Mouse (Mus musculus): ENCODE results near the gene Epha4. TPM values are rescaled to one million over a fixed set of nuclear protein-coding genes. Genes with fewer than 3 reads are reported as not detected.

Epha4 gene
- polyA plus RNA-seq, 1 experiment from 2014 or later: 44.3 TPM

DNA sequence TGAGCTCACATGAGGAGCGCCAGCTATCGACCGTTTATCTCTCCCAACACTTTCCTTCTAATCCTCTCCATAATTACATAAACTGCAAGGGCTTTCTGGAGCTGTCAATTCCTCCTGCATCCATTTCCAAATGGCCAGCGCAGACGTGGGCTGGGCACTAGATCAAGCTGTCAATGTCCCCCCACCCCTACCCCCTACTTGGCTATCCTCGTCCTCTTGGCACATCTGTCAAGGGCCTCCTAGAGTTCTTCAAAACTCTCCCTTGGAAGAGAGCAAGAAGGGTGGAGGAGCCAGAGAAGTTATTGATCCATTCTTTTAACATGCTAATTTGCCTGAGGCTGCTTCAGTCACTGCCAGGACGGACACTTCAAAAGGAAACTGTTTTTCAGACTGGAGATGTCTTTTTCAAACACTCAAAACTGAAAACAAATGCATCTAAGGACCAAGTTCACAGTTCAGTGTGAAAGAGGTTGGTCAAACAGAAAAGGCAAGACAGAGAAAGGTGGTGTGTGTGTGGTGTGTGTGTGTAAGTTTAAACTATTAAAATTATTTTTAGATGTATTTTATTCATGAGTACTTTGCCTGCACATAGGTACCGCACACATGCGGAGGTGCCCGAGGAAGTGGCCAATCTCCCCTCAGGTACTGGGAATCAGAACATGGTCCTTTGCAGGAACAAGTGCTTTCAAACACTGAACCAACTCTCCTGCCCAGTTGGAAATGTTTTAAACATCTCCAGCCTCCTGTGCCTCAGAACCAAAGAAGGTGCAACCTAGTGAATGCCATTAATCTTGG lies 20.9 kb downstream of the Epha4 start:
- Histone ChIP-seq H3K4me1 (peaks cover 43% of the 10 kb centered on the region), H3K4me3 (no peak overlapping the region), H3K36me3 (peaks cover 29% of the 10 kb centered on the region)

DNA sequence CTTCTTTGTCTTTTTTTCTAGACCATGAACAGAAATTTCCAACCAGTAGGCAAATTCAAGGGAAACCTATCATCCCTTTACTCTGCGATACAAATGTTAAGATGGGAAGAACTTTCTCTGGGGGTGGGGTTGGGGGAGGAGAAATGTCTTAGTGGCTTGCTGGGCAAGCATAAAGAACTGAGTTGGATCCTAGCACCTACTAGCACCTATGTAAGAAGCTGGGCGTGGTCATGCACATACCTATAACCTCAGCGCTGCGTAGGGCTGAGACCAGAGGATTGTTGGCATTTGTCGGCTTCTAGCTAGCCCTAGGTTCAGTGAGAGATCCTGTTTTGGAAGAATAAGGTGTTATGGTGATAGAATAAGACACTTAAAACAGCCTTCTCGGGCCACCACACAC lies 24.7 kb downstream of the Epha4 start:
- DNase-seq (ENCODE audit: low spot score): no peak
- H3K36me3 ChIP-seq: peaks cover 39% of the 10 kb centered on the region
- no peak overlapping the region for H3K4me3 ChIP-seq
- H3K9me3 ChIP-seq (replicated peaks): no peaks in the 10 kb centered on the region
- 92% methylated on average over 6 of the region's 6 CpGs for whole genome bisulfite sequencing
- H3K27me3 ChIP-seq (ENCODE audit: low read depth, poor library complexity, severe bottlenecking): no peaks in the 10 kb centered on the region
- no peak overlapping the region for H3K27ac ChIP-seq
- H3K4me1 ChIP-seq: peaks cover 16% of the 10 kb centered on the region

More for the DNA sequence above, 20.9 kb downstream of the Epha4 start:
- no peak for DNase-seq (ENCODE audit: low spot score)
- 41% methylated on average over 10 of the region's 10 CpGs for WGBS
- Histone ChIP-seq H3K9me3 (replicated peaks) (no peaks in the 10 kb centered on the region), H3K27me3 (ENCODE audit: low read depth, poor library complexity, severe bottlenecking) (no peaks in the 10 kb centered on the region), H3K27ac (no peak overlapping the region)

DNA sequence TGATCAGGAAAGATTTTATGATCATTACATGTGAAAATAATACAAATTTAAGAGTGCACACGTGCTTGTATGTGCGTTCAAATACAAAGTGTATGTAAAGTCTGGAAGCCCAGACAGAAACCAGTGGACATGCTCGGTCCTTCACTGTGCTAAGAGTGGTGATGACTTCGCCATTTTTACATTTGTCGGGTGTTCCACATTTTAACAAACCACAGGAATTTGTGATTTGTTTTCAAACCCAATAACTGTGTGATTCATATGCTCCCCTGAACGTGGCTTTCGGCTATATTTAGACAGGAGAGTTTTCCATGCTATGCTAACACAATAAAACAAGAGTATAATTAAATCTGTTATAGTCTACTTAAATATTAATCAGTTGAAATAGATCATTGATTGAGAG lies 25.5 kb downstream of the Epha4 start:
- WGBS: 96% methylated on average over 7 of the region's 7 CpGs
- H3K9me3 ChIP-seq (replicated peaks): no peaks in the 10 kb centered on the region
- H3K4me1 ChIP-seq: peaks cover 9% of the 10 kb centered on the region
- H3K27me3 ChIP-seq (ENCODE audit: low read depth, poor library complexity, severe bottlenecking): no peaks in the 10 kb centered on the region
- H3K27ac ChIP-seq: no peak overlapping the region
- H3K36me3 ChIP-seq: peaks cover 41% of the 10 kb centered on the region
- H3K4me3 ChIP-seq: no peak overlapping the region
- no peak for DNase-seq (ENCODE audit: low spot score)

DNA sequence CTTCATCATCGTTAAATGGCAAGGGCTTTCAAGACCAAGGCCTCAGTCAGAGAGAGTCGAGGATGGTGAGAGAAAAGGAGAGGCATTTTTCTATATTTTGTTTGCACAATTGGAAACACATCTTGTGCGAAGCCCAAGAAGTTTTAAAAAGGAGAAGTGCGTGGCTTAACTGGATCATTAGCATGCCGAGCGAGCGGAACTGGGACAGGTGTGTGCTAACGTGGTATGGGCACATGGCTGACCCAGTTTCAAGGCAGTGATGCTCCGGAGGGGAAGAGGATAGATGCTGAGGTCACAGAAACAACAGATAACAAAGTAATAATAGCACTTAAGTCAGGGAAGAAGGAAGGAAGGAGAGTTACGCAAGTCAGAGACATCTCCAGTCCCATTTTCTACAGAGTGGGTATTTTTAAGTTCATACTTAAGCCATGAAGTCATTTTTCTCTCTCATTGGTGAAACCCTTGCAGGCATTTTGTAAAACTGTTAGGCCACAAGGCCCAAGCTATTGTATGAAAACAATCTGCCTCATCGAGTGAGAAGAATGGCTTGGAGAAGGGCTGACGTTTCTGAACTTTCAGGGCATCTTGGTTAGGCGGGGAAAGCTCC lies 26.9 kb downstream of the Epha4 start:
- Histone ChIP-seq H3K36me3 (peaks cover 36% of the 10 kb centered on the region), H3K9me3 (replicated peaks) (no peaks in the 10 kb centered on the region), H3K27ac (no peak overlapping the region), H3K4me3 (no peak overlapping the region), H3K27me3 (ENCODE audit: low read depth, poor library complexity, severe bottlenecking) (no peaks in the 10 kb centered on the region), H3K4me1 (no peaks in the 10 kb centered on the region)
- WGBS: 94% methylated on average over 13 of the region's 13 CpGs
- no peak for DNase-seq (ENCODE audit: low spot score)

DNA sequence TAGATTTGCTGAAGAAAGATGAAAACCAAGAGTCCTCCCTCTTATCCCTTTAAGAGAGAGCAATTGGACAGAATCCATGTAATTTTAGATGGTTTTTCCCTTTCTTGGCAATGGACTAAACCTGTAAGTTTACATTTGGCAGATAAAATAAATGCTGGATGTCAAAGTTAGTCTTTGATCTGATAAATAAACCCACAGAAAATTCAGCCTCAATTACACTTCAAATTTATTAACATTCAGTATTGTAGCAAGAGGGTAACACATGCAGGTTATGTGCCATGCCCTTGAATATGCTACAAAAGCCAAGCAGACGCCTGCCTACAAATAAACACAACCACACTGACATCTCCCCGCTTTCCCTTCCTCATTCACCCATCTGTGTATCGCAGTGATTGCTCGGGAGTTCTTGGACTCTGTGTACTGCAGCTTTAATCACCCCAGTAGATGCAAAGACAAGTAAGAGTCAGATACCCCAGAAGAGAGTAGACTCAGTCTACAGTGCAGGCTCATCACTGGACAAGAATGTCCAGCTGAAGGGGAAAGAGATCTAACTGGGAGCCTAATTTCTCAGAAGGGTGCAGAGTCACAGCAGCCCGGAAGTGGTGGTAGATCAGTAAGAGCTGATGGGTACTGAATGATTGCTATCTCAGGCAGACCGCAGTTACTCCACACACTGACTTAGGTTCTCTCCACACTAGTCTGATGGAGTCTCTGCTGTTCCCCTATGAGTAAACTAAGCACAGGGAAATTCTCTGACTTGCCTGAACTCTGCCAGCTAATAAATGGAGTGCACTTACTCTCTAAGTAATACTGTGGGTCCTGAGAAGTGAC lies 29.9 kb downstream of the Epha4 start:
- Histone ChIP-seq H3K27ac (no peak overlapping the region), H3K4me1 (no peaks in the 10 kb centered on the region), H3K9me3 (replicated peaks) (no peaks in the 10 kb centered on the region), H3K27me3 (ENCODE audit: low read depth, poor library complexity, severe bottlenecking) (no peaks in the 10 kb centered on the region), H3K36me3 (peaks cover 25% of the 10 kb centered on the region), H3K4me3 (no peak overlapping the region)
- WGBS: 93% methylated on average over 6 of the region's 6 CpGs
- no peak for DNase-seq (ENCODE audit: low spot score)

DNA sequence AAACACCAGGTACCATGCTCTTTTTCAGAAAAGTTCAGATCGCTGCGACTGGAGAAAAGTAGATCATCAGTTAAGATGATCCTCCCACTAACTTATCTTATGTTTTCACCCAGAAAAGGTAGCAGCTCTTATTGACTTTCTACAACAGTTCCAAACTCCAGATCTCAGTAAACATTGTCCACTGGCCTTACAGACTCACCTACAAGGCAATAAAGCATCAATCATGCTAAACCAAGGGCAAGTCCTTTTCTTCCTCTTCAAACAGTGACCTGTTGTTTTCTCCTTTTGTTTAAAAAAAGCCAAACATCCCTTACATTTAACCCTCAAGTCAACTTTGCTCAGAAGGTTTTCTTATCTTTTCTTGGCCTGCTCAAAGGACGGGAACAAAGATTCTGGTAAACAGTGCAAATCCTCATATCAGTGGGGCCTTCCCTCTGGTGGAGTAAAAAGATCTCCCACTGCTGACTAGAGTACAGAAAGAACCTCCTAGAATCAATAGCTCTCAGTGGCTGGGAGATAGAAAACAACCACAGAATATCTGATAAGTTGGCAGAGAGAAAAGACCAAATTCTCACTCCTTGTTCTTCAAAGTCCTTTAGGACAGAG lies 39.0 kb downstream of the Epha4 start:
- peaks cover 6% of the 10 kb centered on the region; the same call in 1 of the 2 replicates for H3K4me1 ChIP-seq
- no peaks in the 10 kb centered on the region for H3K9me3 ChIP-seq (replicated peaks)
- H3K27ac ChIP-seq: no peak overlapping the region
- 75% methylated on average over 3 of the region's 3 CpGs for WGBS
- peaks cover 34% of the 10 kb centered on the region for H3K36me3 ChIP-seq
- H3K27me3 ChIP-seq (ENCODE audit: low read depth, poor library complexity, severe bottlenecking): no peaks in the 10 kb centered on the region
- no peak for DNase-seq (ENCODE audit: low spot score)
- H3K4me3 ChIP-seq: no peak overlapping the region

DNA sequence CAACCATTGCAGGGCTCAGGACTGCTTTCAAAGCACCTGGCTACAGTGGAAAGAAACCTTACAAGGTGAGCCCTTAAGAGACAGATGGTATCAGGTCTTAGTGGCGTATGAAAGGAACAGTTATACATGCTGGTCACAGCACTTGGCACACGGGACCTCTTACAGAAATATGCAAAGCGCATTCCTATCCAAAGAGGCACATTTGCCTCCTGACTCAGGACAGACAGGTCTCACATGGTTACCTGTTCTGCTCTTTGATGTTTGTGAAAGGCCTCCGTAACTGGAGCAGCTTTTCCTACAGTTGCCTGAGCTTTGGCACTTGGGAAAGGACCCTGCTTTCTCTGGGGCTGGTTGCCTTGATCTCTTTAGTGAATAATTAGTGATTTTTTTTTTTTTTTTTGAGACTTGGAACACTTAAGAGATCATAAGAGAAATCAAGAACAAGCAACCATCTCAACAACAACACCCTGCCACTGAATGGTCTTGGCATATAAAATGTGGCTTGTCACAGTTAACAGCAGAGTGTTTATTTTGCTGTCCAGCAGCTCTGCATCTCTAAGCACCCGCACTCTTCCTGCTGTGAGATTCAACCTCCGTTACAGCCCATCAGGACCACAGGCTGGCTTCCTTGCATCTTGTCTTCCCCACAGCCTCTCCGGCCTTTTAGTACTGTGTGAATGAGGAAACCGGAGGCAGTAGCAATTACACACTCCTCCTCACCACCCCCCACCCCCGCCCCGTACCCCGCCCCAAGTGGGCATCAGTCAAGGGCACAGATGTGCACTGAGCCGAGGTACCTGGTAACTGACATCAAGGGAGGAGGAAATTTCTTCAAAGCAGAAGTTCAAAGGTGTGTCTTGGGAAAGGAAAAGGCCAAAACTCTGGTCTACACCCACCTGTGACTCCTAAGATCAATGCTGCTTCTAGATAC lies 41.2 kb downstream of the Epha4 start:
- H3K36me3 ChIP-seq: peaks cover 34% of the 10 kb centered on the region
- peaks cover 6% of the 10 kb centered on the region; the same call in 1 of the 2 replicates for H3K4me1 ChIP-seq
- no peak for DNase-seq (ENCODE audit: low spot score)
- no peaks in the 10 kb centered on the region for H3K27me3 ChIP-seq (ENCODE audit: low read depth, poor library complexity, severe bottlenecking)
- no peak overlapping the region for H3K27ac ChIP-seq
- H3K9me3 ChIP-seq (replicated peaks): no peaks in the 10 kb centered on the region
- 36% methylated on average over 12 of the region's 12 CpGs for WGBS
- no peak overlapping the region for H3K4me3 ChIP-seq

DNA sequence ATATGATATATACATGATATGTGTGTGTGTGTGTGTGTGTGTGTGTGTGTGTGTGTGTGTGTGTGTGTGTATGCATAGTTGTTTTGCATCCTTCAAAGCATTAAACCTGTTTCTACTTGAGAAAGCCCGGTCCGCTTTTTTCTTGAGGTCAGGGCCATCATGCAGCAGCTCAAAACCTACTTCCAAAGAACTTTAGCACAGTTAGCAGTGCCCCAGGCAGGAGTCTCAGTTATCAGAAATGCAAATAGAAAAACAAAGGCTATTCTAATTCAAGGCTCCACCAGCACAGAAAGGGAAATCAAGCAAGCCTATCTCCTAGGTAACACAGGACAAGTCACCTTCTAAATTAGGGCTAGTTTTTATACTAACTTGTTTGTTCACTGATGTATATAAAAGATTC lies 42.3 kb downstream of the Epha4 start:
- WGBS: 87% methylated on average over 2 of the region's 2 CpGs
- no peaks in the 10 kb centered on the region for H3K9me3 ChIP-seq (replicated peaks)
- no peak overlapping the region for H3K4me3 ChIP-seq
- DNase-seq (ENCODE audit: low spot score): no peak
- no peak overlapping the region for H3K27ac ChIP-seq
- peaks cover 6% of the 10 kb centered on the region; the same call in 1 of the 2 replicates for H3K4me1 ChIP-seq
- no peaks in the 10 kb centered on the region for H3K27me3 ChIP-seq (ENCODE audit: low read depth, poor library complexity, severe bottlenecking)
- peaks cover 34% of the 10 kb centered on the region for H3K36me3 ChIP-seq

DNA sequence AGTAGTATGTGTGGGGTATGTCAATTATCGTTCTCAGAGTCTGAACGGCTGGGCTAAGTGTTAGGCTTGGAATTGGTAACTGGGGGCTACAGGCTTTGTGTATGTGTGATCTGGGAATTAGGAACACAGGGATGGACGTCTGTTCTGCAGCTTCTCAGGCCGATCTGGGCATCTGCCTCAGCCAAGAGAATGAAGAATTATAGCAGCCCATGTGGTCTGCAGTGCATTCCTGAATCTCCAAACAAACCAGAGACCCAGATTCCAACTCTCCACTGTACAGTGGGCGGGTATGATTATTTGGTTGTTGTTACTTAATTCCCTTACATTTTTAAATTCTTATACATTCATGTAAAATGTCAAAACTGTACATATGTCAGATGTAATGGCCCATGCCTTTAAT lies 43.4 kb downstream of the Epha4 start:
- Histone ChIP-seq H3K27ac (no peak overlapping the region), H3K36me3 (peaks cover 33% of the 10 kb centered on the region), H3K27me3 (ENCODE audit: low read depth, poor library complexity, severe bottlenecking) (no peaks in the 10 kb centered on the region), H3K4me1 (peaks cover 6% of the 10 kb centered on the region; the same call in 1 of the 2 replicates), H3K9me3 (replicated peaks) (no peaks in the 10 kb centered on the region), H3K4me3 (no peak overlapping the region)
- WGBS: 66% methylated on average over 5 of the region's 5 CpGs
- no peak for DNase-seq (ENCODE audit: low spot score)

DNA sequence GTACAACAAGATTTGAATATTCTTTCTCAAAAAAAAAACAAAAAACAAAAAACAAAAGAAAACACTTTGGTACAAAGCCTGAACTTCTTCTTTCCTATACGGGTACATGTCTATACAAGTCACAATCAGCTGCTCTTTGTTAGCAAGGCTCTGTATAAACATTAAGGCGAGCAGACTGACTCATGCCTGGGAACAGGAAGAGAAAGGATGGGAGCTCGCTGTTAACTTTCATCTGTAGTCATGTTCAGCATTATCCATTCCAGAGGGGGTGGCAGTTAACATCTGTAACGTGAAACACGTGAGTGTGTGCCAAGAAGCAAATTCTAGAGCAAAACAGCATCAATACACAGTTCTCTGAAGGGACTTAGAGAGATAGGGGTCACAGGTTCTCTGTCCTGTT lies 43.9 kb downstream of the Epha4 start:
- 61% methylated on average over 5 of the region's 5 CpGs for WGBS
- H3K4me1 ChIP-seq: peaks cover 6% of the 10 kb centered on the region; the same call in 1 of the 2 replicates
- H3K27ac ChIP-seq: no peak overlapping the region
- DNase-seq (ENCODE audit: low spot score): no peak
- H3K36me3 ChIP-seq: peaks cover 29% of the 10 kb centered on the region
- no peaks in the 10 kb centered on the region for H3K27me3 ChIP-seq (ENCODE audit: low read depth, poor library complexity, severe bottlenecking)
- H3K9me3 ChIP-seq (replicated peaks): no peaks in the 10 kb centered on the region
- no peak overlapping the region for H3K4me3 ChIP-seq

DNA sequence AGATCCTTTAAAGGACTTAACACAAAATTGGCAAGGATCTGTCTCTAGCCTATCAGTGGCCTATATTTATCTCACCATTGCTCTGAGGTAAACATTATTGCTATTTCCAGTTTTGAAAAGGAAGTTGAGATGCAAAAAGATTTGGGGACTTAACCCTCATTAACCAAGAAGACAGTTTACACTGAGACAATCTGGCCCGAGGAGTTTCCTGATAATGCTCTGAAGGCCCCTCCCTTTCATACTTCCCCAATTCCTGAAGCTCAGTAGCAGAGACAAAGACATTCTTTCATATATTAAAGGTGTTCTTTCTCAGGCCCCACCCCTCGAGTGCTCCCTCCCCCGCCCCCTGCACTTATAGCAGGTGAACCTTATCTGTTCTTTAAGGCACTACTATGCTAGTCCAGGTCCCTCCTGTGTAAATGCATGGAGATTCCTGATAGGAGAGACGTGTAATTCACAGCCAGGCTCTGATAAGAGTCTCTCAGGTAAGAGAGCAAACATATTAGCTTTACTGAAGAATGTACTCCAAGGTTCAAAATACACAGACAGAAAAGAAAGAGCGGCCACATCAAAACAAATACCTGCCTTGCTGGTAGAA lies 46.1 kb downstream of the Epha4 start:
- H3K27me3 ChIP-seq (ENCODE audit: low read depth, poor library complexity, severe bottlenecking): no peaks in the 10 kb centered on the region
- no peak overlapping the region for H3K4me3 ChIP-seq
- 83% methylated on average over 5 of the region's 5 CpGs for WGBS
- no peak for DNase-seq (ENCODE audit: low spot score)
- H3K4me1 ChIP-seq: peaks cover 3% of the 10 kb centered on the region; the same call in 1 of the 2 replicates
- H3K36me3 ChIP-seq: peaks cover 23% of the 10 kb centered on the region
- no peak overlapping the region for H3K27ac ChIP-seq
- H3K9me3 ChIP-seq (replicated peaks): no peaks in the 10 kb centered on the region

All from limb, embryonic 10.5 days (tissue).